Mouse (Mus musculus) splenic B cell, adult 2 months (primary cell): ENCODE measurements around the gene Pbld1.

Experiments used
- DNase-seq: peaks from one replicate; pipeline ENCODE4 v3.0.0-alpha.2; 2011; ENCODE audit warnings: low read depth, low spot score
- H3K27me3 ChIP-seq: 2 replicates; pipeline ENCODE4 v1.6.1; 2012; ENCODE audit warnings: mild to moderate bottlenecking, low read length, moderate library complexity, mixed read lengths; ENCODE audit not compliant: control insufficient read depth, poor library complexity, insufficient read depth, severe bottlenecking
- H3K36me3 ChIP-seq: 2 replicates; pipeline ENCODE4 v1.6.1; 2012; ENCODE audit warnings: mild to moderate bottlenecking, low read length, moderate library complexity, mixed read lengths; ENCODE audit not compliant: control insufficient read depth, poor library complexity, insufficient read depth, severe bottlenecking

Gene Pbld1

DNA sequence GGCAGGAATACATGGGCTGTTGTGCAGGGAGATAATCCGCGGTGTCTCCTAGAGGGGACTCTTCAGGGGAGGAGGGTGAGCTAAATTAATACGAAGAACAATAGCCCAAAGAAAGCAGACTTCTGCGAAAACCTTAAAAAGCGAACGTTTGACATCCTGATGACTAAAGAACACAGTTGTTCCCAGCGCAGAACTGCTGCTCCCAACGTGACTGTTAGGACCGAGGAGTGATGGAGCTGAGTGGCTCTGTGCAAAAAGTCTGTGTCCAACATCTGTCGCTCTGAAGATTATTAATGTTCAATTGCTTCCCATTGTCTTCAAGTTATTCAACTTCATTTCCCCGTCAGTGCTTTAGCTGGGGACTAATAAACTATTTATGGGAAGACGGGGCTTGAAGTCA is 38.2 kb downstream of the Pbld1 start:
- no peak for DNase-seq
- no peaks in the 10 kb centered on the region for H3K36me3 ChIP-seq
- H3K27me3 ChIP-seq: no peaks in the 10 kb centered on the region; the same call in 1 of the 2 replicates

DNA sequence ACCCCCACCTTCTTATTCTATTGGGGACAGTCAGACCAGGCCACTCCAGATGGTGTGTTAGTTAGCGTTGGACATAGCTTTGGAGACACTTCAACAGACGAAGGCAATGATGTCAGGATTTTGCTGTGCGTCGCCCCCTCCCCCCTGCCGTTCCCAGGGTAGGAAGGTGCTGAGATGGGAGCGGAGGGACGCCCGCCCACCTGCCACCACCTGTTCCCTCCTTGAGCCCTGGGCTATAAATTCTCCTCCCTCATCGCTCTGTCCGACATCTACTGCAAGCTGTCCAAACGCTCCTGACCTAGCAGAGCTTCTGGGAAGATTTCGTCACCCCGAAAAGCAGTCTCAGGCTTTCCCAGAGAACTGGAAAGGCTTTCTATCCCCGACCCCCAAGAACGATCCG is 39.6 kb downstream of the Pbld1 start, which contains the start of gene Atoh7:
TSS of gene Atoh7 (plus strand) at position 131 of the 400 bp plus-strand sequence.
- no peaks in the 10 kb centered on the region; the same call in 1 of the 2 replicates for H3K27me3 ChIP-seq
- H3K36me3 ChIP-seq: no peaks in the 10 kb centered on the region
- no peak for DNase-seq

DNA sequence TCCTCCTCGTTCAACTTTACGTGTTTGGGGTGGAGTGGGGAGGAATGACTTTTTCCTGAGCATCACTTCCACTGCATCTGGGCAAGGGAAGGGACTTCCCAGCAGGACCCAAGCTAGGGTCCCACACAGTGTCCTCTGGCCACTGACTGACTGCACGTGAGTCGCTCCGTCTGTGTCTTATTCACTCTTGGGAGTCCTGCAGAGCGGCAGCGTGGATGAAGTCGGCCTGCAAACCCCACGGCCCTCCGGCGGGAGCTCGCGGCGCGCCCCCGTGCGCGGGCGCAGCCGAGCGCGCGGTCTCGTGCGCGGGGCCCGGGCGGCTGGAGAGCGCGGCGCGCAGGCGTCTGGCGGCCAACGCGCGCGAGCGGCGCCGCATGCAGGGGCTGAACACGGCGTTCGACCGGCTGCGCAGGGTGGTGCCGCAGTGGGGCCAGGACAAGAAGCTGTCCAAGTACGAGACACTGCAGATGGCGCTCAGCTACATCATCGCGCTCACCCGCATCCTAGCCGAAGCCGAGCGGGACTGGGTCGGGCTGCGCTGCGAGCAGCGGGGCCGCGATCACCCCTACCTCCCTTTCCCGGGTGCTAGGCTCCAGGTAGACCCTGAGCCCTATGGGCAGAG is 40.1 kb downstream of the Pbld1 start:
- Histone ChIP-seq H3K27me3 (no peaks in the 10 kb centered on the region; the same call in 1 of the 2 replicates), H3K36me3 (no peaks in the 10 kb centered on the region)
- DNase-seq: peak; percentile 17

DNA sequence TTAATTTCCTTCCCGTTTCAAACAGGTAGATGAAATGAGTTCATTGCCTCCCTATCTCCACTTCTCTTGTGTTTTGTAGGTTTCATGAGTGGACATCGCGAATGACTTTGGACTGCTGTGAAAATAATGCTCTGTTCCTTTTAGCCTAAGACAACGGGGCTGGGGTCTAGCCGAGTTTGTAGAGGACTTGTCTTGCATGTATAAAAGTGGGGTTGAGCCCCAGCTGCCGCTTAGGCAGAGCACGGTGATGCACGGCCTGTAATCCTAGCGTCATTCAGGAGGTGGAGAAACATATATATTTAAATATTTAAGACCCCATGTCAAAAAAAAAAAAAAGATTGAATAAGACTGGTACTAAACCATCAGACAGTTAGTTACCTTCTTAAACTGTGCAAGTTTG is 40.7 kb downstream of the Pbld1 start:
- H3K36me3 ChIP-seq: no peaks in the 10 kb centered on the region
- no peaks in the 10 kb centered on the region; the same call in 1 of the 2 replicates for H3K27me3 ChIP-seq
- DNase-seq: no peak

DNA sequence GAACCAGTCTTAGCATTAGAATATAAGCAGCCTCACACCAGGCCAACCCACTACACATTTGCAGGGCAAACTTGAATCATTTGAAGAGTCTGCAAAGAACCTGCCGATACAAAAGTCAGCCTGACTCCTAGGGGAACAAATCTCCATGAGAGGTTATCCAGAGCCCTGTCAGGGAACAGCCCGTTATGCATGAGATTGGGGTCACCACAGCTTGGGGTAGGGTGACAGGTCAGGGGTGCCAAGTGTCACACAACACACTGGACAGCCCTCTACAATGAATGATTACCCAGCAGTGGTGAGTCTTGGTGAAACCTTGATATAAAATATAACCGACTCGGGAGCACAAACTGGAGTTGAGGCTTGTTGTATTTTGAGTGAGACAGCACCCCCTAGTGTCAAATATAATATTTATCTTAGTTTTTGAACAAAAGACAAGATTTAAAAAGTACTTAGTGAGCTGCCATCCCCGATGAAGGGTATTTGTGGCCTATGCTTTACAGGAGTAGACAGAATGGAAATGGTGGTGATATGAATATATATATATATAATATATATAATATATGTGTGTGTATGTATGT is 53.2 kb downstream of the Pbld1 start:
- peak; percentile 71 for DNase-seq
- H3K36me3 ChIP-seq: no peaks in the 10 kb centered on the region
- no peaks in the 10 kb centered on the region for H3K27me3 ChIP-seq

DNA sequence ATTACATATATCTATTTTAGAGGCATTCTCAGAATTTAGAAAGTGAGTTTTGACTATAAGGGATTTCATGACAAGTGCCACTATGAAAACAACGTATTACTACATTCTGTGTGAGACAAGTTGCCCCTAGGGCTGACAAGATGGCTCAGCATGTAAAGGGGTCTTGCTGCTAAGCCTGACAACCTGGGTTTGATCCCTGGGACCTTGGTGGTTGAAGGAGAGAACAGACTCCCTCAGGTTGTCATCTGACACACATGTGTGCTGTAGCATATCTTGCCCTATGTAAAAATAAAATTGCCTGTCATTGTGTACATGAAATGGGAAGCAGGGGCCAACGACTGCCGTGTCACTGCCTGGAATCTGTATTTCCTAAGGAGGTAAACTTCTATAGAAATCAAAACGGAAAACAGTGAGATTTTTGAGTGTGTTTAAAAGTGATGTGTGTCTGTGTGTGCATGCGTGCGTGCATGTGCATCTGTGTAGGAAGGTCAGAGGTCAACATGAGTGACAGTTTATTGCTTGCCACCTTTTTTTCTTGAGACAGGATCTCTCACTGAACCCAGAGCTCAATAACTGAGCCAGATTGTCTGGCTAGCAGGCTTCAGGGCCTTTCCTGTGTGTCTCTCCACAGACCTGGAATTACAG is 53.9 kb downstream of the Pbld1 start:
- H3K27me3 ChIP-seq: no peaks in the 10 kb centered on the region
- no peaks in the 10 kb centered on the region for H3K36me3 ChIP-seq
- no peak for DNase-seq

DNA sequence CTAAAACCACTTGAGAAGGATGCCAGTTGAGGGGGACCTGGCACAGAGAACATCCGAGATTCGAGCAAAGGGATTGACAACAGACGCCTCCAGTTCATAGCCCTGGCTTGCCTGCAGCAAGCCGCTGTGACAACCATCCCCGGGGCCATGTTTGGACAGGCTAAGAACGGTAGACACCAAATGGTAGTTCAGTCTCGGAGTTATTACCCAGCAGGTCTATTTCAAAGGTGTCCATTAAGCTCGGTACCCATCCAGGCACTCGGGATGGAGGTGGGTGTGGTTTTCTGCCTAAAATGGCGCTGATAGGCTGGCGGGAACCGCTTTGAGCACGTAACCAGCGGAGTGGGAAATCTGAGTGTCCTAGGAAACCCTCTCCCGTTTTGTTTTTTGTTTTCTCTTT is 55.9 kb downstream of the Pbld1 start:
- no peak for DNase-seq
- Histone ChIP-seq H3K27me3 (no peaks in the 10 kb centered on the region), H3K36me3 (no peaks in the 10 kb centered on the region)

DNA sequence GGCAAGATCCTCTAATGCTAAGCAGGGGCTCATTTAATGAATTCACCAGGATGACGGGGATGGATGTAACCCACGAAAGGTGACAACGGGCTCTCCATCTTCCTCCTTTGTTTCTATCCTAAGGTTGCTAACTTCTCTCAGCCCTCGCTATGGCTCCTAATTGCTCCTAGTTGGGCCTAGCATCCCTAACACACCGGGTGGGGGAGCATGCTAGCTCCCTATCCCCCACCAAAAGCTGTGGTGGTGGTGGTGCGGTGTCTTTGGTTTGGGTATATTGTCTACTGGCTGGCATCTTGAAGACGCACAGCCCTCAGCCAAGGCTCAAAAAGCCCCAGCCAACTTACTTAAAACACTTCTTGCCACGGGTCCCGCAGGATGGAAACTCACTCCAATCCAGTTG is 56.4 kb downstream of the Pbld1 start:
- H3K27me3 ChIP-seq: no peaks in the 10 kb centered on the region
- no peaks in the 10 kb centered on the region for H3K36me3 ChIP-seq
- no peak for DNase-seq

DNA sequence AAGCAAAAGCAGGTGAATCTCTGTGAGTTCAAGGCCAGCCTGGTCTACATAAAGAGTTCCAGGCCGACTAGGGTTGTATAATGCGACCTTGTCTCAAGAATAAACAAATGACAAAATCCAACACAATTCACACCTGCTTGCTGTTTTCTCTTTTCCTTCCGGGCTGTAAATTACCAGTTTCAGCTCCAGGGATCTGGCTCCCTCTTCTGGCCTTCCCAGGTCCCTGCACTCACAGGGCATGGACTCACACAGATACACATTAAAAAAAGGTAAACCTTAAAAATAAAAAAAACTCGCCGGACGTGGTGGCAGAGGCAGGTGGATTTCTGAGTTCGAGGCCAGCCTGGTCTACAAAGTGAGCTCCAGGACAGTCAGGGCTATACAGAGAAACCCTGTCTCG is 57.6 kb downstream of the Pbld1 start:
- H3K27me3 ChIP-seq: no peaks in the 10 kb centered on the region
- DNase-seq: no peak
- H3K36me3 ChIP-seq: no peaks in the 10 kb centered on the region

DNA sequence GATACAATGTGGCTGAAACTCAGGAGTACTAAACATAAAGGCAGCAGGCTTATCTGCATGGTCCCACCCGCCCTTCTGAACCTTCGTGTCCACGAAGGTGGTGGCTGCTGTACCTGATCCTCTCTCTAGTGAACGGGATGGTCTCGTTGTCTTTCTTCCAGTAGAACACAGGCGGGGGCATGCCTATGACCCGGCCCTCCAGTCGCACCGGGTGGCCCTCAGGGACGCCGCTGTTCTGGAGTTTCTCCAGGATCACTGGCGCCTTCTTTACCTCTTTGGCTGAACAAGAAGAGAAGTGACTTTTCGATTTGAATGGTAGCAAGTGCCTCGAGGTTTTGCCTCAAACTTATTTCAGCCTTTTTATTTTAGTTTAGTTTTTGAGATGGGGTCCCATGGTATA is 60.0 kb downstream of the Pbld1 start:
- Histone ChIP-seq H3K27me3 (no peaks in the 10 kb centered on the region), H3K36me3 (no peaks in the 10 kb centered on the region)
- no peak for DNase-seq

DNA sequence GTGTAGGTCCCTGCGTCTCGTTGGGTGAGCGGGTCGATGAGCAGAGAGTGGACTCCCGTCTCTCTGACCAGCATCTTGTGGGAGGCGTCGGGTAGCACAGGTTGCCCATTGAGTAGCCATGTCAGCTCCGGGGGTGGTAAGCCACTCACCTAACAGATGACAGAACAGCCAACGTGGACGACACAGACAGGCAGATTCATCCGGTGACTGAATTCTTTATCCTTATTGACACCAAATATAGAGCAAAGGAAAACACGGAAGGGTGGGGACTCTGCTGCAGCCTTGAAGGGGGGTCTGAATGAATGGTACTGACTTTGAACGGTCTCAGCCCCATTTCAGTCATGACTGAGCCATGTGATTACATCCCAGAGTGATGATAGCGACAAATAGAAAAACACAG is 62.0 kb downstream of the Pbld1 start:
- DNase-seq: no peak
- Histone ChIP-seq H3K27me3 (no peaks in the 10 kb centered on the region), H3K36me3 (no peaks in the 10 kb centered on the region)

DNA sequence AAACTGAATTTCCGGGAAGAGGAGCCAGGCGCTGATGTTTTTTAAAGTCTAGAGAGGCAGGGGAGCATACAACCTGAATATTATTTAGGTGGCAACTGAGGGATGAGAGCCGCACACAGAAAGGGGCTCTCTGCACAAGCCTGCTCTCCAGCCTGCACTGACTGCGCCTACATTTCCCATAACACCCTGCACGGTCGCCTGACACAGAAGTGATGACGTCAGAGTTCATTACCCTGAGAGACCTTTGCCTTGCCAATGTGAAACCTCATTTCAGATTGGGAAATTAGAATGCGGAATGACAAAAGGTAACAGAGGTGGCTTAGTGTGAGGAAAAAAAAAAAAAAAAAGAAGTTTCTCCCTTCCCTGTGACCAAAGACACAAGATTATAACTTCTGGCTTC is 62.6 kb downstream of the Pbld1 start:
- H3K27me3 ChIP-seq: no peaks in the 10 kb centered on the region
- peak; percentile 34 for DNase-seq

DNA sequence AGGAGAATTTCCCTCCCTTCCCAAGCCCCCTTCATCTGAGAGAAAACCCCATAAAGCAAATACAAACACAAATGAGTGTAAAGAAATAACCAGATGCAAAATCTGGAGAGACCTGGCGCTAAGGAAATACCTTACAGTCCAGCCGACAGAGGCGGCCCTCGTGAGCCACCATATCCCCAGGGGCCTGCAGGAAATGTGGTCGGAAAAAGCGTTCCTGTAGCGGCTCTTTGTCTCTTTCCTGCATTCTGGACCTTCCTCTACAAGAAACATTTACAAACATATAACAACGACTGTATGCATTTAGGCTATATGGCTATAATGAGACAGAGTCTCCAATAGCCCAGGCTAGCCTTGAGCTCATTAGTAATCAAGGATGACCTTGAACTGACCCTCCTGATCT is 63.2 kb downstream of the Pbld1 start:
- no peak for DNase-seq
- Histone ChIP-seq H3K36me3 (no peaks in the 10 kb centered on the region), H3K27me3 (no peaks in the 10 kb centered on the region)

More for the DNA sequence above, 62.6 kb downstream of the Pbld1 start:
- H3K36me3 ChIP-seq: no peaks in the 10 kb centered on the region

DNA sequence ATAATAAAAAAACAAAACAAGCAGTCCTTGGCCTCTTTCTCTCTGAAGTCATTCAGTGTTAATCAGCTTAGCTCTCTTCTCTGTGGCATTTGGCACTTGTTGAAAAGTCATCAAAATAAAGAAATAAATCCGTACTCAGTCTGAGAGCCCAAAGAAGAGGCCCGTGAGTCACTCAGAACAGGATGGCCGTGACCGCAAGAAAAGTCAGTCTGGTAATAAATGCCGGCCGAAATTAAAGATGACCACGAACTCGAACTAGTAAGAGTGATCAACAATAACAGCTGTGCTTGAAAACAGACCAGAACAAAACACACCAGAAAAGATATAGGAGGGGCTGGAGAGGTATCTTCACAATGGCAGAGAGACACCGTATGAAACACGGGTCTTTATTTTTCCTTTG is 64.1 kb downstream of the Pbld1 start:
- no peaks in the 10 kb centered on the region for H3K36me3 ChIP-seq
- DNase-seq: no peak
- no peaks in the 10 kb centered on the region for H3K27me3 ChIP-seq

DNA sequence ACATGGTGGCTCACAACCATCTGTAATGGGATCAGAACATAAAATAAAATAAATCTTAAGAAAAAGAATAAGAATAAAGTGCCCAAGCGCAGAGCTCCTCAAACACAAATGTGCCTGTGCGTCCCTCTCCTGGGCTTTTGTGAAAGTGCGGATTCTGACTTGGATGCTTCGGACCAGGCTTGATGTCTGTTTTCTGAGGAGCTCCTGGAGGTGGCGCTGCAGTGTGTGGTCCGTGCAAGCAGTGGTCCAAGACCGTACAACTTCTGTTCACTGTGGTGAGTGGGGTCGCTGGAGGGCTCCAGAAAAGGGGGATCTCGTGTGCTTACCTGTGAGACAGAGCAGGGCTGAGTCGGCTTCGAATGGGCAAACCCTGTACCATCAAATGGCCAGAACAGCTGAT is 65.4 kb downstream of the Pbld1 start:
- peak; percentile 18 for DNase-seq
- Histone ChIP-seq H3K27me3 (no peaks in the 10 kb centered on the region), H3K36me3 (no peaks in the 10 kb centered on the region)
